Mouse (Mus musculus) forebrain, embryonic 11.5 days (tissue): ENCODE data around the gene Slc39a10. TPM values are rescaled to one million over a fixed set of nuclear protein-coding genes. Genes with fewer than 3 reads are reported as not detected.

Experiments
- ATAC-seq: fragments of 200-750 bp; cut with Nextera tagmentation; replicated peaks from 2 replicates; pipeline ENCODE4 v1.8.0; 2017; ENCODE audit warnings: moderate TSS enrichment; ENCODE audit not compliant: low FRiP score
- DNase-seq: peaks from one replicate; pipeline ENCODE4 v3.0.0-alpha.2; 2017; ENCODE audit warnings: low spot score
- H3K27ac ChIP-seq: fragments of 300-500 bp; sonication (generic); 2 replicates; pipeline ENCODE4 v1.5.1; 2014; ENCODE audit warnings: low read depth, low read length
- H3K27me3 ChIP-seq: fragments of 300-500 bp; sonication (generic); 2 replicates; pipeline ENCODE4 v1.6.1; 2014; ENCODE audit warnings: mild to moderate bottlenecking, low read length, mixed read lengths; ENCODE audit not compliant: control insufficient read depth, insufficient read depth
- H3K36me3 ChIP-seq: fragments of 300-500 bp; sonication (generic); 2 replicates; pipeline ENCODE4 v1.6.1; 2014; ENCODE audit warnings: mild to moderate bottlenecking, low read length, moderate library complexity, mixed read lengths; ENCODE audit not compliant: control insufficient read depth, insufficient read depth
- H3K4me1 ChIP-seq: fragments of 300-500 bp; sonication (generic); replicated peaks from 2 replicates; pipeline ENCODE4 v1.6.1; 2014; ENCODE audit warnings: low read length, mixed read lengths; ENCODE audit not compliant: control insufficient read depth, insufficient read depth
- H3K4me2 ChIP-seq: fragments of 300-500 bp; sonication (generic); 2 replicates; pipeline ENCODE4 v1.6.1; 2014; ENCODE audit warnings: low read depth, mild to moderate bottlenecking, low read length, moderate library complexity, mixed read lengths; ENCODE audit not compliant: severe bottlenecking
- H3K4me3 ChIP-seq: fragments of 300-500 bp; sonication (generic); 2 replicates; pipeline ENCODE4 v1.5.1; 2014; ENCODE audit warnings: low read depth, low read length
- H3K9ac ChIP-seq: fragments of 300-500 bp; sonication (generic); 2 replicates; pipeline ENCODE4 v1.6.1; 2014; ENCODE audit warnings: low read length
- H3K9me3 ChIP-seq: fragments of 300-500 bp; sonication (generic); 2 replicates; pipeline ENCODE4 v1.6.1; 2016; ENCODE audit warnings: low read length, mixed read lengths; ENCODE audit not compliant: control insufficient read depth
- WGBS: fragments of 180-500 bp; shearing (Covaris S2); extraction: QIAGEN DNeasy Blood & Tissue Kit; methylation state at CpG from one replicate; pipeline ENCODE4 v1.1.7; 2014; 5-methylcytosine and 5-hydroxymethylcytosine counted together
- polyA plus RNA-seq: library from polyadenylated mRNA; unstranded; fragments of >200 nt; fragmentation: Nextera tagmentation; extraction: Ambion mirVana; gene quantifications from 2 replicates; pipeline ENCODE4 v1.2.1, GENCODE M21; 2014

Slc39a10 gene
- polyA plus RNA-seq, 1 experiment from 2014 or later: 78.4 TPM

DNA sequence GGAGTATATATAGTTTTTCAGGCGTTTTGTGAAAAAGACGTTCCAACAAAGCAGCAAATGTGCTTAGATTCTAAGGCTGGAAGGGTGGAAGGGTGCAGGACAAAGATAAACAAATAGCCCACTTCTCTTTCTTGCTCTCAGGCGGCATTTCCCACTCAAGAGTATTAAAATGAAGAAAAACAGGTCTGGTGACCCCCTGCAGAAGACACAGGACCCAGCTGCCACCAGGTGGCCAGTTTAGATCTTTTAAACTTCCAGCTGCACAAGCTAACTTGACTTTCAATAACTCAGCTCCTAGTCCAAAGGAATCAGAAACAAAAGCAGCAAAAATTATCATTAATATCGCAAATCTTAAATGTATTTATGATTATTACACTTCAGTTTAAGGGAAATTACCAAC lies 36.2 kb downstream of the Slc39a10 start:
- H3K4me3 ChIP-seq: no peak overlapping the region
- no peaks in the 10 kb centered on the region for H3K27me3 ChIP-seq
- ATAC-seq (no peak), DNase-seq (no peak)
- H3K9ac ChIP-seq: no peak overlapping the region
- H3K9me3 ChIP-seq: no peaks in the 10 kb centered on the region
- WGBS: 69% methylated on average over 4 of the region's 4 CpGs
- no peak overlapping the region for H3K4me2 ChIP-seq
- H3K36me3 ChIP-seq: no peaks in the 10 kb centered on the region
- H3K4me1 ChIP-seq: peaks cover under 1% of the 10 kb centered on the region; the same call in 1 of the 2 replicates
- H3K27ac ChIP-seq: no peak overlapping the region

- H3K36me3 ChIP-seq: no peaks in the 10 kb centered on the region
- peak overlapping the region; percentile 91 for H3K4me3 ChIP-seq
- WGBS: 29% methylated on average over 18 of the region's 18 CpGs
- H3K27ac ChIP-seq: peak overlapping the region; percentile 95
- no peaks in the 10 kb centered on the region for H3K27me3 ChIP-seq
- H3K9ac ChIP-seq: peak overlapping the region; percentile 98
- DNase-seq (peak; percentile 69), ATAC-seq (peak; percentile 10; the same call in 1 of the 2 replicates)
- H3K4me2 ChIP-seq: peak overlapping the region; percentile 37
- peaks cover 2% of the 10 kb centered on the region; the same call in 1 of the 2 replicates for H3K4me1 ChIP-seq
- no peaks in the 10 kb centered on the region for H3K9me3 ChIP-seq
These were observed 38.4 kb downstream of the Slc39a10 start for GRCm38 (mm10) chr1:46854036-46854900.

DNA sequence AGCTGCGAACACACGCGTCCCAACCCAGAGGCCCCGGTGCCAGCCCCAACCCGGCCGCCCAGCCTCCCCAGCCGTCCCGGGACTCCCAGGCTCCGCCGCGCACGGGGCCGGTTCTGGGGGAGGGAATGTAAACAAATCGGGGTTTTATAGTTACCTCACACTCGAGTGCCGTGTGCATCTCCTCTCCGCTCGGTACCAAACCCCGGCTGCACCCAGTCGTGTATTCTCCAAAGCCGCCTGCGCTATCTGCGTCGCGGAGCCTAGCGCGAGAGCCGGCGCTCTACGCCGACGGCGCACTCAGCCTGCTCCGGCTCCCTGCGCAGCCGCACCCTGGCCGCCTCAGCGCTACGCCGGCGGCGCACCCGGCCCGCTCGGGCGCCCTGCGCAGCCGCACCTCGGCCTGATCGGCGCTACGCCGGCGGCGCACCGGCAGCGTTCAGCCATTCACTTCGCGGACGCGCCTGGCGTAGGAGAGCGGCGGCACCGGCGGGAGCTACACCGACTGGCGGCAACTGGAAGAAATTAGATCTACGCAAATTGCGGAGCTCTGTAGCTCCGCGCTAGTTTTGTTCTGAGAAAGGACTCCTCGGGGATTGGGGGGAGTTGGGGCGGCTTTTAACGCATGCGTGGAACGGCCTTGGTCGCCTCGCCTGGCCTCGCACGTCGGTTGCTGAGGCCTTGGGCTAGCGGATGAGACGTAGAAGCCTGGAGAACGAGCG lies 39.2 kb downstream of the Slc39a10 start:
- Histone ChIP-seq H3K4me1 (peaks cover 2% of the 10 kb centered on the region; the same call in 1 of the 2 replicates), H3K27me3 (no peaks in the 10 kb centered on the region), H3K9ac (peak overlapping the region; percentile 98), H3K9me3 (no peaks in the 10 kb centered on the region), H3K4me3 (peak overlapping the region; percentile 91), H3K27ac (peak overlapping the region; percentile 95), H3K36me3 (no peaks in the 10 kb centered on the region), H3K4me2 (peak overlapping the region; percentile 58)
- ATAC-seq: peak; percentile 95
- peak; percentile 97 for DNase-seq
- WGBS: under 1% methylated on average over 85 of the region's 86 CpGs

DNA sequence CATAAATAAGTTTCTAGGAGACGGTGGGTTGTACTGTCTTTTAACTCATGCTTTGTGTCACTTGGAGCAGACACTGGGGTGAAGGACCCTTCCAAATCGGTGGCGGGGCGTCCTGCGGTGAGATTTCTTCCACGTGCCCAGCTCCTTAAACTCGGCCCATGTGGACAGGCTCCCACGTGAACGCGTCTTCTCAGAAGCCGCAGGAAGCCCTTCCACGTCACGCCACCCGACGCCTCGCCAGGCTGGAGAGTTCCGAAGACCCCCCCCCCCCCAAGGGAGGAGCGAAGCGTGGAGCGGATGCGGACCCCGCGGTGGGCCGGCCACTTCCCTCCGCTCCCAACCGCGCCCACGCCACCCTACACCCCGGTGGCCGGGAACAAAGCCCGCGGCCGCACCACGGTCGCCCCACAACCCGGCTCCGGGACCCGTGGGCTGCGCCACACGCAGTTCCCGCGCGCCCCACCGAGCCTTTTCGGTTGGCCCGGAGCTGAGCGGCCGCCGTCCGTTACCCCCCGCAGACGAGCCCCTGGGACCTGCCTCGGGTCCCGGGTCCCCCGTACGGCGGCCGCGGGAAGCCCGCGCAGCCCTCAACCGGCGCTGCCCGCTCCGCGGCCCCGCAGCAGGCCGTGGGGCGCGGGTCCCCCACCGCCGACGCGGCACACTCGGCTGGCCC lies 39.9 kb downstream of the Slc39a10 start:
- H3K4me1 ChIP-seq: peaks cover 2% of the 10 kb centered on the region; the same call in 1 of the 2 replicates
- WGBS: under 1% methylated on average over 46 of the region's 75 CpGs
- peak overlapping the region; percentile 58 for H3K4me2 ChIP-seq

GRCm38 (mm10) chr1:46852216-46852599 lies 40.4 kb downstream of the Slc39a10 start:
- Histone ChIP-seq H3K4me1 (peaks cover 2% of the 10 kb centered on the region; the same call in 1 of the 2 replicates), H3K4me3 (peak overlapping the region; percentile 91), H3K27ac (no peak overlapping the region), H3K36me3 (no peaks in the 10 kb centered on the region), H3K9me3 (no peaks in the 10 kb centered on the region), H3K9ac (peak overlapping the region; percentile 98), H3K4me2 (peak overlapping the region; percentile 58), H3K27me3 (no peaks in the 10 kb centered on the region)
- no peak for ATAC-seq
- 2% methylated on average over 4 of the region's 4 CpGs for WGBS
- DNase-seq: no peak

More for the DNA sequence above, 39.9 kb downstream of the Slc39a10 start:
- Histone ChIP-seq H3K9me3 (no peaks in the 10 kb centered on the region), H3K4me3 (peak overlapping the region; percentile 91), H3K9ac (peak overlapping the region; percentile 98), H3K27me3 (no peaks in the 10 kb centered on the region), H3K27ac (peak overlapping the region; percentile 95), H3K36me3 (no peaks in the 10 kb centered on the region)
- ATAC-seq (peak; percentile 42), DNase-seq (peak; percentile 86)

GRCm38 (mm10) chr1:46851586-46851985 lies 41.1 kb downstream of the Slc39a10 start:
- 63% methylated on average over 4 of the region's 4 CpGs for WGBS
- ATAC-seq: no peak
- H3K4me3 ChIP-seq: peak overlapping the region; percentile 91
- H3K4me2 ChIP-seq: peak overlapping the region; percentile 58
- H3K27ac ChIP-seq: no peak overlapping the region
- H3K36me3 ChIP-seq: no peaks in the 10 kb centered on the region
- no peak for DNase-seq
- peaks cover 2% of the 10 kb centered on the region; the same call in 1 of the 2 replicates for H3K4me1 ChIP-seq
- no peak overlapping the region for H3K9ac ChIP-seq
- H3K27me3 ChIP-seq: no peaks in the 10 kb centered on the region
- no peaks in the 10 kb centered on the region for H3K9me3 ChIP-seq

DNA sequence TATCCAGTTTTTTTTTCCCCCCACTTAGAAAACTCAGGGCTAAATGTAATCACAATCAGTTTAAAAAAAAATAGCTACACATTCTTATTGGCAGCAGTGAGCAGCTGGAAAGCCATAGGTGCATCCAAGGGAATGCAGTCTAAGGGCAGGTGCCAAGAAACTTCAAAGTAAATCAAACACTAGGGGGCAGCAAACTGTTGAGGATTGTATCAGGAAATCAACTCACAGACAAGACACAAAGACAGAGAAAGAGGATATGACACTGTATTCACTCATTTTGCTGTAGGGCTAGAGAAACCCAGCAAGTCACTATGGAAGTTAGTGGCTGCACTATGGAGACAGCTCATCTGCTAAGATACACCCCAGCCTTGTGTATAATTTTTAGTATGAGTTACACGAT lies 42.9 kb downstream of the Slc39a10 start:
- Histone ChIP-seq H3K4me2 (no peak overlapping the region), H3K27ac (no peak overlapping the region), H3K27me3 (no peaks in the 10 kb centered on the region), H3K9ac (no peak overlapping the region), H3K36me3 (no peaks in the 10 kb centered on the region), H3K4me1 (peaks cover 5% of the 10 kb centered on the region; the same call in 1 of the 2 replicates), H3K4me3 (no peak overlapping the region), H3K9me3 (no peaks in the 10 kb centered on the region)
- DNase-seq (no peak), ATAC-seq (no peak)
- 71% methylated on average over 1 of the region's 1 CpGs for WGBS

DNA sequence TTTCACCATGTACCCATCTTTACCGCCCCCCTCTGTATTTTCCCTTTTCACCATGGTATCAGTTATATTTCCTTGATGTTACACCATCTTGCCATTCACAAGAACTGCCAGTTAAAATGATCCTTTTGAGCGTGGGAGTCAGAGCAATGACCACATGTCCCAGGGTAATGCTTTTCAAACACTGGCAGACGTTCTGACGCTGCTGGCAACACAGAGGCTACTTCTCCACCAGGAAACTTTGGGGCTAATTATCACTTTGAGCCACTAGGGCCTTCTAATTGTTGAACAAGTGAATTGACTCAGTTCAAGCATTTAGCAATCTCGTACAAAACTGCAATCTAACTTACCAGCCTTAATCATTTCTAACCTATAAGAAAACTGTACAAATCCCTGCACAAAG lies 47.4 kb downstream of the Slc39a10 start:
- no peak for DNase-seq
- no peaks in the 10 kb centered on the region for H3K9me3 ChIP-seq

More for the DNA sequence above, 47.4 kb downstream of the Slc39a10 start:
- Histone ChIP-seq H3K27ac (no peak overlapping the region), H3K9ac (no peak overlapping the region), H3K36me3 (no peaks in the 10 kb centered on the region), H3K4me1 (0 out of 2 replicates have a peak, but pooled peaks cover 3% of the 10 kb centered on the region), H3K4me2 (no peak overlapping the region), H3K4me3 (no peak overlapping the region), H3K27me3 (no peaks in the 10 kb centered on the region)
- no peak for ATAC-seq
- WGBS: 29% methylated on average over 5 of the region's 5 CpGs
